Mouse (Mus musculus): ENCODE results near the gene Dpf3. TPM values are rescaled to one million over a fixed set of nuclear protein-coding genes. Genes with fewer than 3 reads are reported as not detected.

The Dpf3 gene
- polyA plus RNA-seq, 1 experiment from 2014 or later: 5.9 TPM

- no peak for ATAC-seq
- Histone ChIP-seq H3K27ac (ENCODE audit: low read depth, low read length) (no peak overlapping the region), H3K27me3 (replicated peaks; ENCODE audit: control insufficient read depth, insufficient read depth, low read length) (no peaks in the 10 kb centered on the region), H3K9ac (ENCODE audit: low read depth, low read length) (no peak overlapping the region), H3K9me3 (ENCODE audit: control insufficient read depth) (no peaks in the 10 kb centered on the region), H3K4me2 (replicated peaks; ENCODE audit: low read depth) (no peak overlapping the region), H3K36me3 (ENCODE audit: control insufficient read depth, insufficient read depth) (no peaks in the 10 kb centered on the region), H3K4me3 (ENCODE audit: low read depth, low read length) (no peak overlapping the region), H3K4me1 (replicated peaks; ENCODE audit: control insufficient read depth, insufficient read depth, low read length) (no peaks in the 10 kb centered on the region)
- WGBS: 43% methylated on average over 10 of the region's 10 CpGs
- no peak for TF ChIP-seq CTCF (IDR thresholded peaks at IDR 0.05; ENCODE audit: low read depth)
These were observed 53.4 kb downstream of the Dpf3 start for GRCm38 (mm10) chr12:83433987-83434698.

- H3K4me3 ChIP-seq (ENCODE audit: low read depth, low read length): no peak overlapping the region
- H3K9ac ChIP-seq (ENCODE audit: low read depth, low read length): no peak overlapping the region
- no peak overlapping the region for H3K4me2 ChIP-seq (replicated peaks; ENCODE audit: low read depth)
- no peaks in the 10 kb centered on the region for H3K9me3 ChIP-seq (ENCODE audit: control insufficient read depth)
- no peaks in the 10 kb centered on the region for H3K4me1 ChIP-seq (replicated peaks; ENCODE audit: control insufficient read depth, insufficient read depth, low read length)
- no peaks in the 10 kb centered on the region for H3K27me3 ChIP-seq (replicated peaks; ENCODE audit: control insufficient read depth, insufficient read depth, low read length)
- no peak for ATAC-seq
- no peak for TF ChIP-seq CTCF (IDR thresholded peaks at IDR 0.05; ENCODE audit: low read depth)
- no peaks in the 10 kb centered on the region for H3K36me3 ChIP-seq (ENCODE audit: control insufficient read depth, insufficient read depth)
- no peak overlapping the region for H3K27ac ChIP-seq (ENCODE audit: low read depth, low read length)
- WGBS: 96% methylated on average over 4 of the region's 4 CpGs
These were observed 54.1 kb downstream of the Dpf3 start for GRCm38 (mm10) chr12:83433436-83433835.

GRCm38 (mm10) chr12:83430207-83430606 is 57.3 kb downstream of the Dpf3 start:
- peak overlapping the region; percentile 58; the same call in 1 of the 2 replicates for H3K27ac ChIP-seq (ENCODE audit: low read depth, low read length)
- no peaks in the 10 kb centered on the region for H3K27me3 ChIP-seq (replicated peaks; ENCODE audit: control insufficient read depth, insufficient read depth, low read length)
- no peaks in the 10 kb centered on the region for H3K9me3 ChIP-seq (ENCODE audit: control insufficient read depth)
- no peak overlapping the region for H3K9ac ChIP-seq (ENCODE audit: low read depth, low read length)
- no peak for TF ChIP-seq CTCF (IDR thresholded peaks at IDR 0.05; ENCODE audit: low read depth)
- WGBS: 50% methylated on average over 5 of the region's 5 CpGs
- H3K4me3 ChIP-seq (ENCODE audit: low read depth, low read length): no peak overlapping the region
- ATAC-seq: peak; percentile 76
- H3K4me1 ChIP-seq (replicated peaks; ENCODE audit: control insufficient read depth, insufficient read depth, low read length): no peaks in the 10 kb centered on the region
- H3K36me3 ChIP-seq (ENCODE audit: control insufficient read depth, insufficient read depth): no peaks in the 10 kb centered on the region
- no peak overlapping the region for H3K4me2 ChIP-seq (replicated peaks; ENCODE audit: low read depth)

- WGBS: 47% methylated on average over 9 of the region's 9 CpGs
- Histone ChIP-seq H3K36me3 (ENCODE audit: control insufficient read depth, insufficient read depth) (no peaks in the 10 kb centered on the region), H3K4me1 (replicated peaks; ENCODE audit: control insufficient read depth, insufficient read depth, low read length) (0 out of 2 replicates have a peak, but pooled peaks cover 5% of the 10 kb centered on the region), H3K4me3 (ENCODE audit: low read depth, low read length) (no peak overlapping the region), H3K9ac (ENCODE audit: low read depth, low read length) (no peak overlapping the region), H3K4me2 (replicated peaks; ENCODE audit: low read depth) (no peak overlapping the region), H3K27me3 (replicated peaks; ENCODE audit: control insufficient read depth, insufficient read depth, low read length) (no peaks in the 10 kb centered on the region), H3K9me3 (ENCODE audit: control insufficient read depth) (no peaks in the 10 kb centered on the region), H3K27ac (ENCODE audit: low read depth, low read length) (no peak overlapping the region)
- ATAC-seq: no peak
- no peak for TF ChIP-seq CTCF (IDR thresholded peaks at IDR 0.05; ENCODE audit: low read depth)
These were observed 59.5 kb downstream of the Dpf3 start for GRCm38 (mm10) chr12:83428016-83428415.

GRCm38 (mm10) chr12:83427601-83428000 is 59.9 kb downstream of the Dpf3 start:
- Histone ChIP-seq H3K9me3 (ENCODE audit: control insufficient read depth) (no peaks in the 10 kb centered on the region), H3K27ac (ENCODE audit: low read depth, low read length) (no peak overlapping the region), H3K36me3 (ENCODE audit: control insufficient read depth, insufficient read depth) (no peaks in the 10 kb centered on the region), H3K4me3 (ENCODE audit: low read depth, low read length) (no peak overlapping the region), H3K9ac (ENCODE audit: low read depth, low read length) (no peak overlapping the region), H3K4me2 (replicated peaks; ENCODE audit: low read depth) (no peak overlapping the region), H3K27me3 (replicated peaks; ENCODE audit: control insufficient read depth, insufficient read depth, low read length) (no peaks in the 10 kb centered on the region), H3K4me1 (replicated peaks; ENCODE audit: control insufficient read depth, insufficient read depth, low read length) (0 out of 2 replicates have a peak, but pooled peaks cover 5% of the 10 kb centered on the region)
- no peak for TF ChIP-seq CTCF (IDR thresholded peaks at IDR 0.05; ENCODE audit: low read depth)
- ATAC-seq: no peak
- 21% methylated on average over 4 of the region's 4 CpGs for WGBS

GRCm38 (mm10) chr12:83426326-83426725 is 61.2 kb downstream of the Dpf3 start:
- WGBS: 57% methylated on average over 5 of the region's 5 CpGs
- no peaks in the 10 kb centered on the region for H3K27me3 ChIP-seq (replicated peaks; ENCODE audit: control insufficient read depth, insufficient read depth, low read length)
- no peaks in the 10 kb centered on the region for H3K9me3 ChIP-seq (ENCODE audit: control insufficient read depth)
- H3K9ac ChIP-seq (ENCODE audit: low read depth, low read length): no peak overlapping the region
- no peaks in the 10 kb centered on the region for H3K36me3 ChIP-seq (ENCODE audit: control insufficient read depth, insufficient read depth)
- no peak overlapping the region for H3K4me3 ChIP-seq (ENCODE audit: low read depth, low read length)
- no peak for ATAC-seq
- 0 out of 2 replicates have a peak, but pooled peaks cover 5% of the 10 kb centered on the region for H3K4me1 ChIP-seq (replicated peaks; ENCODE audit: control insufficient read depth, insufficient read depth, low read length)
- no peak overlapping the region for H3K4me2 ChIP-seq (replicated peaks; ENCODE audit: low read depth)
- TF ChIP-seq CTCF (IDR thresholded peaks at IDR 0.05; ENCODE audit: low read depth): no peak
- H3K27ac ChIP-seq (ENCODE audit: low read depth, low read length): no peak overlapping the region
